Mouse (Mus musculus) CH12F3 (cell line): Measurements from ENCODE around the gene Slc38a3.

ENCODE experiments used
- in situ Hi-C: fragments of 300-500 bp; cut with MboI; formaldehyde crosslinking; loops from 2 replicates; pipeline ENCODE4 v1.14.3; 2020; ENCODE audit warnings: low sequenced_read_pairs

The Slc38a3 gene

DNA sequence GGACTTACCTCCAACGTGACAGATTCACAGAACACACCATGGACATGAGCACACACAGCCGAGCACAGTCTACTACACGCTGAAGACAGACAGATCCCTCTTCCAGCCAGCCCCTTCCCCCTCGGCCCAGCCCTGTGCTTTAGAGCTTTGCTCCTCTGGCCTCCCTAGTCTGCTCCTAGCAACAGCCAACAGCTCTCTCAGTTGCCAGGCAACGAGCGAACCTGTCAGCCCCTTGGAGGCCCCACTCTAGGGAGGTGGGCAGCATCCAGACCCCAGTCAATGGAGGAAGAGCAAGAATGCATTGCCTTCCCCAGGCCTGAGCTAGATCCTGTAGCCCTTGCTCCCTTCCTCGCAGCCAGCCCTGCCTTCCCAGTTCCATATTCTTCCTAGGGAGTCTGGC, 32.3 kb downstream of the Slc38a3 start:
- in situ Hi-C loops = no loop called here

DNA sequence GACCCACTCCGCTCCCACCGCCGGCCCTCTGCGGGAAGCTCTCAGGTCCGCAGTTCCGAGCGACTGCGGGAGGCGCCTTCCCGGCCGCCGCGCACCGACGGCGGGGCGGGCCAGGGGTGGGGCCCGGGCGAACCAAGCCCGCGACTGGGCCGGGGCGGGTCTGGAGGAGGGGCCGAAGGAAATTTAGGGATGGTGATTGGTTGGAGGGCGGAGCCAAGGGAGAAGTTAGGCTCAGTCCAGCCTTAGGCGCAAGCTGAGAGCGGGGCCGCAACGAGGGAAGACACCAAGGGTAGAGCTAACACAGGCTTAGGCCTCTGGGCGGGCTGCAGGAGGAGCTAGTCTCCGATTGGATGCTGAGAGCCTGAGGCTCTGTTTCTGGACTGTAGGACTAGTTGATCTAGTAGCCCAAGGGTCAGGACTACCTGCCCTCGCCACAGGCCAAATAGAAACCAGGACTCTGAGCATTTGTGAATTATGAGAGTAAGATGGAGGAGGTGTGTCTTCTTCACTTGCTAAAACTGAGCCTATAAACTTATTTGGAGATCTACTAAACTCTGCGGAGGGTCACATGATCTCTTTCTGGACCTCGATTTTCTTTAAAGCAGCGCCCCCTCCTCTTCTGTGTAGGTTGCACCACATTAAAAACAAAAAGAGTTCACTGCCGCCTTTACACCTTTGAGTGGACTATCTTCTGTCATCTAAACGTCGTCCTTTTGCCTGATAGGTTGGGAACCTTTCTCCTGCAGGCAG, 33.9 kb downstream of the Slc38a3 start, which contains the start of gene Gnai2:
TSS of gene Gnai2 (minus strand) at position 89 of the 750 bp plus-strand sequence.
- in situ Hi-C loops = no loop called here

DNA sequence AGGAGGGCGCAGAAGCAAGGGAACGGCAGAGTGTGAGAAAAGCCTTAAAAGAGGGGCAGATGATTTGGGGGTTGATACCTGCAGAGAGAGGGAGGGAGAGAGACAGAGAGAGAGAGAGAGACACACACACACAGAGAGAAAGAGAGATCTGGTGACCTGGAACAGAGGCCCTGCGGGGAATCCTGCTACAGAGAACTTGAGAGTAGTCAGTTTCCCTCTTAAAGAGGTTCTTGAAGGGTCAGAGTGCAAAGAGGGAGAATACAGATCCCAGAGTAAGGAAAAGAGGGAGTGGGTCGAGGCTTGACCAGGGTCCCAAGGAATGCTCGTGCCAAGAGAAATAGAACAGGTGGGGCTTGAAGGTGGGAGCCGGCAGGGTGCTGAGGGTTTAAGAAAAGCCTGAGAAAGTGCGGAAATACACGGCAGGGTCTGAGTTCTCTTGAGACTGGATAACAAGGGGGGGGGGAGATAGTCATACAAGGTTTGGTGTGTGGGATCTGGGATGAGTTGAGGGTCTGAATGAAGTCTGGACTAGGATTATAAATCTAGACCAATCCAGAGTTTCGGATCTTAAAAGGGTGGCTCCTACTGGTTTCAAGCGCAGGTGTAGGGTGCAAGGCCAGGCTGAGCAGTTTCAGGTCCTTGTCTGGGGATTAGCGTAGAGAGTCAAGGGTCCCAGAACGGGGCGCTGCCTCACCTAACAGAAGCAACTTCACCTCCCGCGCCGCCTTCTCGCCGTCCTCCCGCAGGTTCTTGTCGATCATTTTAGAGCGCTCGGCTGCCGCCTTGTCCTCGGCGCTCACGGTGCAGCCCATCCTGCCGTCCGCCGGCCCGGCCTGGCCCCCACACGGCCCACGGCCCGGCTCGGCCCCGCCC, 34.7 kb downstream of the Slc38a3 start:
- in situ Hi-C loops = no loop called here

DNA sequence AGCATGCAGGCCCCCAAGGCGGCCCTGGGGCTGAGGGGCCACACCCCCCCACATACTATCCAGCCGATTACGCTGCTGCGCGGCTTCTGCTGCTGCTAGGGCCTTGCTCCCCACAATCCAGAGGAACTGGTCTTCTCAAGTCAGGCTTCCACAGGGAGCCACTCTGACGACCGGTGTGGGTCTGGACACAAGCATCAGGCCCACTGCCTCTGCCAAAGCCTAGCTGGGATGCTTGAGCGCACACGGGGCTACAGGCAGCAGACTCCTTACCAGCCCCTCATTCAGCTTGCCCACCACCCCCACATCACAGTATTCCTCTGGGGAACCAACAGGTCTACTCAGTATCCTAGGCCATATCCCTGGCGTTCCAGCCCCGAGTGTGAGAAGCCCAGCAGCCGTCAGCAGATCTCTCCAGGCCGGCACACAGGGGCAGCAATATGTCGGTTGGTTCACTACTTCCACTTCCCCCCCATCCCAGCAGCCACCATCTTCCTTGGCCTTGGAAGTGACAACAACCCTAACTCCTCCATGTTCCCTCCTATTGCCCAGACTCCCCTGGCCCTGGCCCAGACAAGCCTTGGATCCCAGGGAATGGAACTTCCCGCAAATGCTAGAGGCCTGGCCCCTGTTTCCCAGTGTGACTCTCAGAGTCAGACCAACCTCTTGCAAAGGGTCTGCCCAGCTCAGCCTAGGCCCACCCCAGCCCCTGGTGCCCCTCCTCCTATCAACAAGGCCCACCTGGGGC, 35.5 kb downstream of the Slc38a3 start:
- in situ Hi-C loops = no loop called here

DNA sequence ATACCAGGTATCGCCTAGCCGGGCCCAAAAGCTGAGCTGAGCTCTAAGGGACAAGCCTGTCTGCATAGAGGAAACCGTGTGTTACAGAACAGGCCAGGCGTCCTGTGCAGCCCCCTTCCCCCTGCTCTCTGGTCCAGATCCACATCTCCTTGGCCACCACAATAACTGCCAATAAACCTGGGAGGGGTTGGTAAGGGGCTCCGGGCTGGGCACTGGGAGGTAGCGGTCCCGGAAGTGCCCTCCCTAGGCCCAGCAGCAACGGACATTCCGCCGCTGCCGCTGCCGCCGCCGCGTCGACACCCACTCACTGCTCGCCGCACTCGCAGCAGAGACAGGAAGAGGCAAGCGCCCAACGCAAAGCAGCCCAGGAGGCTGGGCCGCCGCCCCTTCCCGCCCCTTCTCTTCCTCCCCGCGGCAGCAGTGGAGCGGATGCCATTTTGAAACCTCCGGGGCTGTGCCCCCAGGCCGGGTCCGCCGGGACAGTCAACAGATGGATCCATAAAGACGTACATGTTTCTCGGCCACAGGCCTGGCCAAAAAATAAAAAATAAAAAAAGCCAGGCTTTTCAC, 36.2 kb downstream of the Slc38a3 start:
- in situ Hi-C loops = no loop called here

DNA sequence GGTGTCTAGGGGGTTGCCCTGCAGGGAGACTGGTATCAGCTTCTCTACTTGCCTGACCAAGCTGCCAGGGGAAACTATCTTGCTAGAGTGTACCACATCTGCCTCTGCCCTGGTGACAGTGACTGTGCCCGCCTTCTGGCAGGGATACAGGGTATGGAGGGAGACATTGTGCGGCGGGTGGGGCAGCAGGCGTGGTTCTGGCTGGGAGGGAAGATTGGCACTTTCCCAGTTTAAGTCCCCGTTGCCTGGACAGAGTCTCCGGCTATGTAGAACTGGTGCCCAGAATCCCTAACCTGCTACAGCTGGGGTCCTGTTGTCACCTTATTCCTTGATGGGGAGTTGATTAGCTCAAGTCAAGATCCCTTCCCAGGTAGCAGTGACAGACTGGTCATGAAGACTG, 36.9 kb downstream of the Slc38a3 start:
- in situ Hi-C loops = no loop called here

DNA sequence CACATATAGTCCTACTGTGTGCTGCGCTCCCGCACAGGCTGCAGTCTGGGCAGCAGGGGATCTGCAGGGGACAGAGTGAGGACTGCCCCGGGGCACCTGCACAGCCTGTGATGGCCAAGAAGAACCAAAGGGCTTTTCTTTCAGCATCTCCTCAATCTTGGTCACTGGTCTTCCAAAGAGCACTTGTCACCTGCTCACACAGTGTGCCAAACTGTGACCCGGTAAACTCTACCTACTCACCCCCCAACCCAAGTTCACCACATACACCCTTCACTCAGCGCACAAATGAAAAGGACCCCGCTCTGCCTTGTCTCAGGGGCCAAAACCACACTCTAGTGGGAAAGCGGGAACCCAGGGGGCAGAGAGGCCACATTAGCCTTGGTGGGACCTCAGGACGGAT, 37.5 kb downstream of the Slc38a3 start:
- in situ Hi-C loops = no loop called here

DNA sequence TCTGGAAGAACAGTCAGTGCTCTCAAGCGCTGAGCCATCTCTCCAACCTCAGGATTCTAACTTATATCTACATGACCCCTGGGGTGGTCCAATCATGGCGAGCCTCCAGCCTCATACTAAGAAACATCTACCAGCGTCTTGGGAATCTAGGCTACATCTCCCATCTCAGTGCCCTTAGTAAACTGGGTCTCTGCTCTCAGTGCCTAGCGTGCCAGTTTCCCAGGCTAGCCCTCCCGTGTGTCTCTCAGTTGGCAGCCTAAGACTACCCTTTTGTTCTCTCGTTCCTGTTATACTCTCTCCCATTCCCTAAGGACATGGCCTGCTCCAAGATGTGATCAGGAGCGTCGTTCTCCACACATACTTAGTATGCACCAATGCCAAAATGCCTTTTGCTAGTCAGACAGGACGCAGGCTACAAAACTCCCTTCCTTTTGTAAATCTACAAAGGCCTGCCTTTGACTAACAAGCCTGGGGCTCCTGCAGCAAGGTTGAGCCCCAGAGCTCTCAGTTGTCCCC, 38.0 kb downstream of the Slc38a3 start:
- in situ Hi-C loops = no loop called here

DNA sequence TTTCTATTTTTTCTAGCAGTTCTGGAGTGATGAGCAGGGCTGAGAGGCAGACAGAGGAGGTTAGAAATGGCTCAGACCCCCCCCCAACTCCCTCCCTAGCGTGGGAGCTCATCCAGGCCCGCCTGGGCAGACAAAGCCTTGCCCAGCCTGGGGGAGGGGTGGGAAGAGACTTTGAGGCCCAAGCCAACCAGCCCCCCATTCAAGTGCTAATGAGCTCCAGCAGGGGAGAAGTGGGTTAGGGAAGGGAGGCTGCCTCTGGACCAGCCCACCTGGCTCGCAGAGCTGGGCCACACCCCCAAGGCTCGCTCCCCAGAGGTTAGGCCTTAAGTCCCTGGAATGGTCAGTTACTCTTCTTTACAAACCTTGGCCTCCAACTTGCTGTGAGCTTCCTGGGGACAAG, 38.8 kb downstream of the Slc38a3 start:
- in situ Hi-C loops = no loop called here

DNA sequence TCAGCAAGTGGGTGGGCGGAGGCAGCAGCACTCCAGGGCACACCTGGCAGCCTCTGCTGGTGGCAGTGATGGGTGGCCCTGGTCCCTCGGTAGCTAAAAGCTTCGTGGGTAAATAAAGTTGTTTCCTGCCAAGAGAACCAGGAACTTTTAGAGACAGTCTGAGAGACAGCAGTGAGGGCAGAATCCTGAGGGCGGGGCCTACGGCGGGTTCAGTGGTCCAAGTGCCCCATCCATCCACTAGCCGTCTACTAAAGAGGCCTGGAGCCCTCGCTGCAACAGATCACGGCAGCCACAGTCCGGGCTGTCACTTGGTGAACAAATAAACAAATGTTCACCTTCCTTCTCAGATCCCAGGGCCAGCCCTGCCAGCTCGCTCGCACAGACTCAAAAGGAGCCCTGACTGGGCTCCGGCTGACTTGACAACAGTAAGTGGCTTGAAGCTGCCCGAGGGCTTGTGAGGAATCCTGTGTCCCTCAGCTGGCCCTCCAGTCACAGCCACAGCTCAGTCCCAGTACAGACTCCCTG, 39.4 kb downstream of the Slc38a3 start:
- in situ Hi-C loops = no loop called here

DNA sequence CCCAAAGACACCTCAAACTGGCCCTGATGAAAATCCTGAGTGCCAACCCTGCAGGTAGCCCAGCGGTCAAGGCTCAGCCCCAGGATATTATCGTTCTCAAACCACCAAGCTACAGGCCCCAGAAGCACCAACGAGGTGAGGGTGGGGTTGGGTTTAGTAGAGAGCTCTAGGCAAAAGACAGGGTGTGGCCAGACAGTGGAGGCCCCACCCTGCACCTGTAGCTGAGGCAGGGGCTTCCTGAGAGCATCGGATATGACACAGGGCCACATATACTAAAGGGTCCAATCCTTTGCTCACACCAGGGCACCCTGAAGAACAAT, 40.0 kb downstream of the Slc38a3 start:
- in situ Hi-C loops = no loop called here

DNA sequence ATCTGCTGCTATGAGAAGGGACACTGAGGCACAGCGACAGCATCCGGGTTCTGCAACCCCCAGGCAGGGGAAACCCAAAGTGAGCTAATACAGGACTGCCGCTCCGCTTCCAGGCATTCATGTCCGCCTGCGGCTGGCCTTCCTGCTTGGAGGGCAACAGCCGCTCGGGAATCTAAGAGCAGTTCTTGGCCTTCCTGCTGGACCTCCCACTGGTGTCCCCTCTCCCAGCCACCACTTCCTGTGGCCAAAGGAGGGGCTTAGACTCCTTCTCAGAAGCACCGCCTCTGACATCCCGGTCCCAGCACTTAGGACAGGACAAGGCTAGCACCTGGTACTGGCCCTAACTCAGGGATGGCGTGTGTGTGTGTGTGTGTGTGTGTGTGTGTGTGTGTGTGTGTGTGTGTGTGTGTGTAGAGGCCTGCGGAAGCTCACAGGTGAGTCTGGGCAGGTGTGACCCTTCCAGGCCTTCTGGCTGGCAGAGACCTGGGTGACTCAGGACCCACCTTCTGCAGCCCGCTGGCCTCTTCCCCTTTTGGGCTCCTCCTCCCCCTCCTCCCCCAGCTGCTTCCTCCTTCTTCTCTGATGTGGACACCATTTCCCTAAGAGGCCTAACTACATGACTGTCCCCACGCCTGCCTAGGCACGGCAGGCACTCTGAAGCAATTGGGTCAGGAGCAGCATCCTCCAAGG, 40.5 kb downstream of the Slc38a3 start:
- in situ Hi-C loops = no loop called here

DNA sequence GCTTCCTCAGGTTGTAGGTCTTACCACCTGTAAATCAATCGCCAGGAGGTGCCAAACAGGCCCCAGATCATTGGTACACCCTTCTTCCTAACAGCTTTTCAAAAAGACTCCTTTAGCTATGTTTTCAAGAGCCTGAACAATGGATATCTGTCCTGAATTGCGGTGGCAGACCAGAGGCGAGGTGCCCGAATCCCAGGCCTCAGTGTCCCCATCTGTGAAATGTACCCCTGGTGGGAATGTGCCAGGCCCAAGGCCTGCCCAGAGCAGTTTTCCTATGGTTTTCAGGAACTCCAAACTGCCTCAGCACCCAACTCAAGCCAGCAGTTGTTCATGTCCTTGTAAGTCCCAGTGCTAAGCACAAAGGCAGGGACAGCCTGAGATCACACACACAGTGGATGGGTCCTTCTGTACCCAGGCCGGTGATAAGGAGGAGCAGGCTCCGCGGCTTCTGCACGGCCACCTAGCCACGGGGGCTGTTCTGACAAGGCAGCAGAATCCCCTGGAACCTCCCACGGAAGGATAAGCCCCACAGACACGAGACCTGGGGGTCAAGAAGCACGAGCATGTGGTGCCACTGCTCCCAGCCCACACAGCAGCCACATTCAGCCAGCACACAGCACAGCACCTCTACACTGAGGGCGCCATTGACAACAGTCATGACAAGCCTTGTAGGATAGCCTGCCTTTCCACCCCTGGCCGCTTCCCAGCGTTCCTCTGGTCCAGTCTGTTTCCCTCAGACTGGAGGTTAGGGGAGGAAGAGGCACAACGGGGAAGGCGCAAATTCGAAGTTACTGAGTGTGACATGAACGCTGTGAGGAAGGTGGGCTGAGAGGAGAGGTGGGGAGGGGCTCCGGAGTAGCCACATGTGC, 41.7 kb downstream of the Slc38a3 start:
- in situ Hi-C loops = no loop called here

DNA sequence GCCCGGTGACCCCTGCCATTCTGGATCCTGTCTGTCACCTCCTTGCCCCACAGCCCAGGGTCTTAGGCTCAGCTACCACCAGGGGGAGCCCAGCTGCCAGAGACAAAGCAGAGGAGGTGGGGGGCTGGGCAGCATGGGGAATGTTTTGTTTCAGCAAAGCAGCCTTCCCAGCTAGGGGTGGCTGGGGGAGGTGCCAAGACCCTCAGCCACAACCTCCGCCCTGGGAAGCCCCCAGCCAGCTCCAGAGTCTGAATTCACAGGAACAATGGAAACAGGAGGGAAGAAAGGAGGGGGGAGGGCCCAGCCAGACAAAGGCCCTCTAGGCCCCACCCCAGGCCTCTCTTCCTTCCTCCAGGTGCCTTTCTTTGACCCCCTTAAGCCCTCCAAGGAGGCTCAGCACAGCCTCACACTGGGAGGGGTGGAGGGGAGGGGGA, 42.5 kb downstream of the Slc38a3 start:
- in situ Hi-C loops = no loop called here

DNA sequence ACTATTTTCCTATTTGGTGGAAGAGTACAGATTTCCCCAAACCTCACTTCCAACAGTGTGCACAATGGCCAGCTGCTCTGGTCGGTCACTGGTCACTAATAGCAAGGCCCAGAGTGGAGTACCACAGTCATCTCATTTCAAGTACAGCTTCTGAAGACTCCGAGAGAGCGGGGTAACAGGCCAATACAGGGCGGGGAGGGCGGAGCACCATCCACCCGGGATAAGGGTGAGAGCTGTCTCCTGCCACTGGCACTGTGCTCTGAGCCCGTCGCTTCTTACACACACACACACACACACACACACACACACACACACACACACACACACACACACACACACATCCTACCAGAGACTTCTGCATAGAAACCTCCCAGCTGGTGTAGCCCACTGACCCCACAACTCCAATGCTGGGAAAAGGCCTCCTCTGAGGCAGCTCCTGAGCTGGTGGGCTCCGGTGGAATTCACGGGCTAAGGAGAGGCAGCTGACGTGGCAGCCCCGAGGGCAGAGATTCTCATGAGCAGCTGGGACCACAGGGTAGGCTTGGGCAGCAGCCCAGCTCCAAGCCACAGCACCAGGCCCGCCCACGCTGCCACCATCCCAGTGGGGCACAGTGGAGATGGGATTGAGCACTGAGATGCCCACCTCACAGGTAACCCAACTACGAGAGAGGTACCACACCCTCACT, 43.0 kb downstream of the Slc38a3 start:
- in situ Hi-C loops = no loop called here

DNA sequence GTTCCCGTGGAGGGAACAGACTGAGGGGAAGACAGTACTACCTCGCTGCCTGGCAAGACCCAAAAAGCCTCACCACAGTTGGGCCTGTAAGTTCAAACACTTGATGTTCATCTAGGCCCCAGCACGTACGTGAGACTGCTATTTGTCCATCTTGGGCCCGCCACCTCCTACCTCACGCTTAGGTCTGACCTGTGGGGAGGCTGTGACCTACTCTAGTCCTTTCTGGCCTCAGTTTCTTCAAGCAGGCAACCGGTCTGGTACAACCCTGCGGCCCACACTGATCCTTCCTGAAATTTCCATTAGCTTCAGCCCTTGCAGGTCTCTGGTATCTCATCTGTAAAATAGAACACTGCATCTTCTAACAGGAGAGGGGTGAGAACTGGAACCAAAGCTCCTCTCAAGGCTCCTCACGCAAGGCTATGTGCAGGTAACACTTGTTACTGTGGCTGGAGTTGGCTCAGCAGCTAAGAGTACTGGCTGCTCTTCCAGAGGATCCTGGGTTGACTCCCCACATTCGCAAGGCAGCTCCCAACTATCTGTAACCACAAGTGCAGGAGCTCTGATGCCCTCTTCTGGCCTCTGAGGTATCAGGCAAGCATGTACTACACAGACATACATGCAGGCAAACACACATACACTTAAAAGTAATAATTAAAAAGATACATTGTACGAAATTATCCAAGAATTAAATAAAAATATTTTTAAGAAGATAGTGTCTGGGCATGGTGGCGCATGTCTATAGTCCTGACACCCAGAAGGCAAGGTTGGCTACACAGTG, 43.8 kb downstream of the Slc38a3 start:
- in situ Hi-C loops = no loop called here

DNA sequence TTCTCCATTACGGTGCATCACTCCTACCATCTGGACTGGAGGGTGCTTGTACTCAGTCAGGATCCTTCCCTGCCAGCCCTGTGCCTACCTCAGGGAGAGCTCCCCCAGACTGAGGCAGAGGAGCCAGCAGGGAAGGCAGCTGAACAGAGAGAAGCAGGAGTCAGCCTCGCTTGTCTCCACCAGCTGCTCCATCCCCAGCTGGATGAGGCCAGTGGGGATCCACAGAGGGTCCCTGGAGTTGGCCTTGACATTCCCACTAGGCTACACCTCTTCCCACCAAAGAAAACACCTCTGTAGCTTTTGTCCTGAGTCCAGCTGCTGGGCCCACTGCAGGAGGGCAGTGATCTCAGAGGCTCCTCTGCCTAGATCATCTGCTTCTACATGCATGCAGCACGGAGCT, 44.4 kb downstream of the Slc38a3 start:
- in situ Hi-C loops = no loop called here

DNA sequence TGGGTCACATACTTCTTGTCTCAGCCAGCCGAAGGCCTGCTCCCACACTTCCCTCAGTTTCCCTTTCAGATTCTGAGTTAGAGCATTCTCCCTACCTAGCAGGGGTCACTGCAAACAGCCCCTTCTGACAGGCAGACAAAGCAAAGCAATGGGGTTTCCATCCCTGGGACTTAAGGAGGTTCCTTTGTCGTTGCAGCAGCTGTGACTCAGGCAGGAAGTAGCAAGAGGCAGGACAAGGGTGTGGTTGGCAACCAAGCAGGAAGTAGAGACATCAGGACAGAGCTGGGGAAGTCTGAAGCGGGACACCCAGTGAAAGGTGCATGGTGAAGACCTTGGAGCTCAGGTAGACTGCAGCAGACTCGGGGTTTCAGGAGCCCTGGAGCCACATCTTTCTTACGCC, 44.8 kb downstream of the Slc38a3 start:
- in situ Hi-C loops = no loop called here
